Mouse (Mus musculus): Measurements from ENCODE around the gene Map2k5. TPM values are rescaled to one million over a fixed set of nuclear protein-coding genes. Genes with fewer than 3 reads are reported as not detected.

The Map2k5 gene
- polyA plus RNA-seq (2015; fragmentation: Nextera tagmentation; extraction: Ambion mirVana): 22.5 and 32.3 TPM in 2 replicates

DNA sequence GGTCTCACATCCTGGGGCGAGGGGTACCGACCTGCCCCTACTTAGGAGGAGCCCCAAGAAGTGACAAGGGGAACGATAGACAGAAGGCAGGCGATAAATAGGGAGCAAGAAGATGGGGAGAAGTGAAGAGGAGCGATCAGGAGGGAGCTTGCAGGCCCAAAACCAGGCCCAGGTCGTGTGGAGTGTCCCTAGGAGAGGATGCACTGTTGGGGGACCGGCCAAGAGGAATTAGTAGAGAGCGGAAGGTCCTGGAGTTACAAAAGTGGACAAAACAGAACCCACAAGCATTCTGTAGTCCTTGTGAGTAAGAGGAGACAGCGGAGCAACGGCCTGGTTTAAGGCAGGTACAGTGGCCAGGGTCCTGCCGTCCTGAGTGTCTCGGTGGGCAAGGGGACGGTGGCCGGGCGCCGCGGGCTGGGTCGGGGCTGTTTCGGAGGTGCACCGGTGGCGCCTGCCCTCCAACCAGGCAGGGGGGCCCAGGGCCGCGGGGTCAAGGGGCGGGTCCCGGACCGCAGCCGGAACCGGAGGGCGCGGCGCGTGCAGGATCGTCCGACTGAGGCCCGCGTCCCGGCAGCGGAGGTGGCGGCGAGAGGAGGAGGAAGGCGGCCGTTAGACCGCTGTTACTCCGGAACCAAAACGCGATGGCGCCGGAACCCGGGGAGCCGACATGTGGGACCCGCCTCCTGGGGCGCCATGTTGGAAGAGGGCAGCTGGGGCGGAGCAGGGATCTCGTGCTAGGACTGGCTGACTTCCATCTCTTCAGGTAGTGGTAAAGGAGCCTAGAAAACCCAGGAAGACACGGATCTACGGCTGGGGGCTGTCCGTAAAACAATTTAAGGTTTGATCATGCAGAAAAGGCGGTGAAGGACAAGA, at the start of gene Map2k5:
Map2k5 (minus strand) TSS at position 633 of the 873 bp plus-strand sequence.

DNA sequence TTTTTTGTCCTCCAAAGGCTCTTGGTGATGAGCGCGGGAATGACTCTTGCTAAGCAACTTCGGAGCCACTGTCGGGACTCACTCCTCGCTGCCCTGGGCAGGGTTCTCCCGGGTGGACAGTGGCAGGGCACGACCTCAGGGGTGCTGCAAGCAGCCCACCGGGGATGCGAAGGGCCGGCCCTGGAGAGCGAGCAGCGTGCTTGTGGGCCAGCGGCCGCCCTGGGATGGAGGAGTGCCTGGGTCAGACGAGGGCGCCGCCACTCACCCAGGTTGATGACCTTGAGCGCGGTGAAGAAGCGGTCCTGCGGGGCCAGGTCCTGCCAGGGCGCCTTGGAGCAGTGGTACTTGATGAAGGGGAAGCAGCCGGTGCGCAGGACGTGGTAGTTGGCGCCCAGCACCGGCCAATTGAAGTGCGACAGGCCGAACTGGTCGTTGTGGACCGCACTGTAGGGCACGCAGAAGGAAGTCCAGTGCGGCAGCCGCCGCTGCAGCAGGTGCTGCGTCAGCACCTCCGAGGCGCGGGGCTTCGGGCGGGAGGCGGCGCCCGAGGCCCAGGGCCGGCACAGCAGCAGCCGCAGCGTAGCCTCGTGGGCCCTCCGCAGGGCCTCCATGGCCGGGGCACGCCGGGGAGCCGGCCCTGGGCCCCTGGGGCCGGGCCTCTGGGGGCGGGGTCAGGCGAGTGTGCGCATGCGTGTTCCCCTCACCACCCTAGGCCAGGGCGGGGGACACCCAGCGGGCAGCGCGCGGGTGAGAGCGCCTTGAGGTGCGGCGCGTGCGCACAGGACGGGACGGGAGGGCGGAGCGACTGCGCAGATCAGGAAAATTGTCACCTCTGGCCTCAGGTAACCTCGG, 21.1 kb upstream of the Map2k5 start, which contains the start of gene 2300009A05Rik:
2300009A05Rik (minus strand) TSS at position 636 of the 852 bp plus-strand sequence.

DNA sequence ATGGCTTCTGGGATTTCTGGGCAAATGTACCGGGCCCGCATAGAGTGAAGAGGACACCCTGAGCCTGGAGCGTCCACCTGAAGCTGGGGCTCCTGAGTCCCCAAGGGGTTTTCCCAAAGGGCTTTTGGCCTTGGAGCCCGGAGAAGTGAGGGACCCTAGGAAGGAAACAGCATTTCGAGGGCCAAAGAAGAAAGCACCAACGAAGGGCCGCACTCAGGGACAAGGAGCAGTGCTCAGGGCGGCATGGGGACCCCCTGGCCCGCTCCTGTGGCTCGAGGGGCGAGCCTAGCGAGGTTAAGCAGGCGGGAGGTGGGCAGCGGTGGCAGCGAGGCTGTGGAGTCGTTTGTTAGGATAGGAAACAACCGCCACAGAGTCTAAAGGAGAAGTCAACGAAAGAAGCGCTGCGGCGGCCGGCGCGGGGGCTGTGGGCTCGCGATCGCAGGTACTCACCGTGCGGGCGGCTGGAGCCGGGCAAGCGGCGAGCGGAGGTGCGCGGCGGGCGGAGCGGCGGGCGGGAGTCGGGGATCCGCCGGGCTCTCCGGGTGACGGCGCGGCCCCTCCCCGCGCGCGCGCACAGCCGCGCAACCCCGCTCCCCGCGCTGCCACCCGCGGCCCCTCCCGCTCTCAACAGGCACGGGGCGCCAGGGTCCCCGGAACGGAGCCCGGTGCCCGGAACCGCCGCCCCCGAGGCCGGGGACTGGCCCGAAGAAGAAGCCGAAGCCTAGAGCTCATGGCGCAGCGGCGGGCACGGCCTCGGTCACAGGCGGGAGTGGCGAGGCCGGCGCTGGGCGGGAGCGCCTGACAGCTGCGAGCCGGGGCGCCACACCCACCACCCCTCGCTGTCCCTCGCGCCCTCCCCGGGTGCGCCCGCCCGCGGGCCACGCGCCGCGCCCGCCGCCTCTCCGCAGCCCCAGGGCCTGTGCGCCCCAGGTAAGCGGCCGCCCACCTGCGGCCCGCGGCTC, 229.0 kb downstream of the Map2k5 start, which contains the start of gene Skor1:
Skor1 (minus strand) TSS at position 552 of the 962 bp plus-strand sequence.

Other genes with a start within 250 kb of the Map2k5 start
- gene Skor1, start 228.9 kb downstream of the Map2k5 start, polyA plus RNA-seq (2015; fragmentation: Nextera tagmentation; extraction: Ambion mirVana): 0.08 TPM in 1 of 2 replicates, not detected in the other
- gene 2300009A05Rik, start 21.3 kb upstream of the Map2k5 start, polyA plus RNA-seq (2015; fragmentation: Nextera tagmentation; extraction: Ambion mirVana): 68.8 and 99.5 TPM in 2 replicates
- gene Iqch, start 224.6 kb upstream of the Map2k5 start, polyA plus RNA-seq (2015; fragmentation: Nextera tagmentation; extraction: Ambion mirVana): 0.10 and 0.20 TPM in 2 replicates
- gene Aagab, start 224.8 kb upstream of the Map2k5 start, polyA plus RNA-seq (2015; fragmentation: Nextera tagmentation; extraction: Ambion mirVana): 19.5 and 29.6 TPM in 2 replicates

All from adrenal gland, postnatal 0 days (tissue).